Mouse (Mus musculus): ENCODE results near the gene Elovl6. TPM values are rescaled to one million over a fixed set of nuclear protein-coding genes. Genes with fewer than 3 reads are reported as not detected.

The Elovl6 gene
- polyA plus RNA-seq, 1 experiment from 2014 or later: 37.5 TPM

- no peaks in the 10 kb centered on the region for H3K36me3 ChIP-seq (replicated peaks)
- H3K27ac ChIP-seq: no peak overlapping the region
- no peaks in the 10 kb centered on the region for H3K27me3 ChIP-seq (replicated peaks)
- H3K4me3 ChIP-seq: no peak overlapping the region
- H3K9me3 ChIP-seq: no peaks in the 10 kb centered on the region
- no peak for ATAC-seq (replicated peaks)
- H3K4me1 ChIP-seq: no peaks in the 10 kb centered on the region
- no peak overlapping the region for H3K4me2 ChIP-seq
- H3K9ac ChIP-seq: no peak overlapping the region
- WGBS: 93% methylated on average over 11 of the region's 11 CpGs
Measured at GRCm38 (mm10) chr3:129657775-129658174, 125.6 kb downstream of the Elovl6 start.

GRCm38 (mm10) chr3:129658776-129659175 is 126.6 kb downstream of the Elovl6 start:
- Histone ChIP-seq H3K9ac (no peak overlapping the region), H3K27ac (no peak overlapping the region), H3K27me3 (replicated peaks) (no peaks in the 10 kb centered on the region), H3K9me3 (no peaks in the 10 kb centered on the region), H3K4me2 (no peak overlapping the region), H3K4me1 (no peaks in the 10 kb centered on the region), H3K4me3 (no peak overlapping the region), H3K36me3 (replicated peaks) (no peaks in the 10 kb centered on the region)
- 91% methylated on average over 7 of the region's 7 CpGs for WGBS
- no peak for ATAC-seq (replicated peaks)

- no peak for ATAC-seq (replicated peaks)
- WGBS: 90% methylated on average over 1 of the region's 2 CpGs
- no peaks in the 10 kb centered on the region for H3K27me3 ChIP-seq (replicated peaks)
Measured at GRCm38 (mm10) chr3:129663906-129664305, 131.8 kb downstream of the Elovl6 start.

GRCm38 (mm10) chr3:129675923-129676322 is 143.8 kb downstream of the Elovl6 start:
- H3K4me1 ChIP-seq: no peaks in the 10 kb centered on the region
- H3K4me2 ChIP-seq: no peak overlapping the region
- no peak overlapping the region for H3K4me3 ChIP-seq
- ATAC-seq (replicated peaks): no peak
- H3K27me3 ChIP-seq (replicated peaks): no peaks in the 10 kb centered on the region
- no peaks in the 10 kb centered on the region for H3K9me3 ChIP-seq
- H3K36me3 ChIP-seq (replicated peaks): no peaks in the 10 kb centered on the region
- no peak overlapping the region for H3K27ac ChIP-seq
- no peak overlapping the region for H3K9ac ChIP-seq
- WGBS: 93% methylated on average over 7 of the region's 7 CpGs

More at GRCm38 (mm10) chr3:129663906-129664305, 131.8 kb downstream of the Elovl6 start:
- Histone ChIP-seq H3K4me2 (no peak overlapping the region), H3K9ac (no peak overlapping the region), H3K9me3 (no peaks in the 10 kb centered on the region), H3K4me3 (no peak overlapping the region), H3K27ac (no peak overlapping the region), H3K36me3 (replicated peaks) (no peaks in the 10 kb centered on the region), H3K4me1 (no peaks in the 10 kb centered on the region)

DNA sequence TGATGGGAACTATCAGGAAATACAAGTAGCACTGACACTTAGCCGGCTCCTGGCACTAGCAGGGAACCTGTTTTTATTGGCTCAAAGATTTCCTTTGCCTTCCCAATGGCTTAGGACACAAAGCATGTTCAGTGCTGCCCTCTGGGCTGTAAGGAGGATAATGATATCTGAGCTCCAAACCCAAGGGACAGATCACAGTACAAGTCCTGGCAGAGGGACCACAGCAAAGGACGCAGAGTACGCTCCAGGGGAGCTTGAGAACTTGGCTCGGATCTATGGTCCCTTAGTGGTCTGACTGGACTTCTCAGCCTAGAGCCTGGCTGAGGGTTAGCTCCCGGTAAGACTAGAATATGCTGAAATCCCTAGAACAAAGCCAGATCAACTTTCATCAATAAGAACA is 148.1 kb downstream of the Elovl6 start:
- H3K4me2 ChIP-seq: no peak overlapping the region
- H3K27ac ChIP-seq: no peak overlapping the region
- no peaks in the 10 kb centered on the region for H3K9me3 ChIP-seq
- H3K9ac ChIP-seq: no peak overlapping the region
- no peaks in the 10 kb centered on the region for H3K36me3 ChIP-seq (replicated peaks)
- no peaks in the 10 kb centered on the region for H3K27me3 ChIP-seq (replicated peaks)
- H3K4me3 ChIP-seq: no peak overlapping the region
- no peak for ATAC-seq (replicated peaks)
- H3K4me1 ChIP-seq: no peaks in the 10 kb centered on the region
- WGBS: 66% methylated on average over 5 of the region's 5 CpGs

DNA sequence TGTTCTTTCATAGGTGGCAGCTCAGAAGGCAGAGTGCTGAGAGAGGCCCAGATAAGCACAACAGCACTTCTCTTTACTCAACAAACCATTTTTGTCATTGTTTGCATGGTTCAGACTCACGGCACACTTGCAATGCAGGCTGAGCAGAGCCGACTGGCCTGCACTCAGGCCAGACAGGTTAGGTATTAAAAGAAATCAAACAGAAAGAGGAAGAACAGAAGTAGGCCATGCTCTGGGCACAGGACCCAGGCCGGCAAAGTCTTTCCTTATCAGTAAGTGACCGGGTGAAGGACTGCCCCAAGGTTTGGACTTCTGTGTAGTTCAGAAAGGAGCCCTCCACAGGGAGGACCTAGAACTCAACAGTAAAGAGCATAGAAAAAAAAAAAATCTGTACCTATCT is 149.7 kb downstream of the Elovl6 start:
- H3K27ac ChIP-seq: no peak overlapping the region
- H3K27me3 ChIP-seq (replicated peaks): no peaks in the 10 kb centered on the region
- no peaks in the 10 kb centered on the region for H3K9me3 ChIP-seq
- H3K4me1 ChIP-seq: no peaks in the 10 kb centered on the region
- H3K9ac ChIP-seq: no peak overlapping the region
- H3K36me3 ChIP-seq (replicated peaks): no peaks in the 10 kb centered on the region
- WGBS: 97% methylated on average over 4 of the region's 4 CpGs
- H3K4me3 ChIP-seq: no peak overlapping the region
- H3K4me2 ChIP-seq: no peak overlapping the region
- no peak for ATAC-seq (replicated peaks)

GRCm38 (mm10) chr3:129682389-129682788 is 150.2 kb downstream of the Elovl6 start:
- Histone ChIP-seq H3K4me1 (no peaks in the 10 kb centered on the region), H3K9me3 (no peaks in the 10 kb centered on the region), H3K4me2 (no peak overlapping the region), H3K9ac (no peak overlapping the region), H3K27me3 (replicated peaks) (no peaks in the 10 kb centered on the region), H3K36me3 (replicated peaks) (no peaks in the 10 kb centered on the region), H3K27ac (no peak overlapping the region), H3K4me3 (no peak overlapping the region)
- 86% methylated on average over 10 of the region's 10 CpGs for WGBS
- ATAC-seq (replicated peaks): no peak

GRCm38 (mm10) chr3:129683060-129683679 is 151.0 kb downstream of the Elovl6 start:
- H3K9ac ChIP-seq: no peak overlapping the region
- H3K27me3 ChIP-seq (replicated peaks): no peaks in the 10 kb centered on the region
- H3K36me3 ChIP-seq (replicated peaks): no peaks in the 10 kb centered on the region
- no peak for ATAC-seq (replicated peaks)
- H3K9me3 ChIP-seq: no peaks in the 10 kb centered on the region
- no peaks in the 10 kb centered on the region for H3K4me1 ChIP-seq
- no peak overlapping the region for H3K27ac ChIP-seq
- H3K4me2 ChIP-seq: no peak overlapping the region
- no peak overlapping the region for H3K4me3 ChIP-seq
- WGBS: 93% methylated on average over 10 of the region's 10 CpGs

DNA sequence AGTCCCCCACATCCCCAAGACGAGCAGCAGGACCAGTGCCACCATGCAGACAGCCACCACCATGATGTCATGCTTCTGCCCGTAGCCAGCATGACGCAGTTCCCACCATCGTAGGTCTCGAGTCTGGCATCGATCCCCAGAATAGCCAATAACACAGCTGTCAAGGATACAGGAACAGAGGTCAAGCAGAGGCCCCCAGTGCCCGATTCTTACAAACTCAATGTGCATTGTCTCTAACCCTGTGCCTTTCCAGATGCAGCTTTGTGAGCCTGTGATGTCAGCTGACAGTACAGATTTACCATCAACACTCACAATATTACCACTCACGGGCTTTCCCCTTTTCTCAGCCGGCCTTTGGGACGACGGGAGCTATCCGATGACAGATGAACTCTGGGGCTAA is 154.0 kb downstream of the Elovl6 start:
- WGBS: 87% methylated on average over 12 of the region's 12 CpGs
- no peak for ATAC-seq (replicated peaks)

GRCm38 (mm10) chr3:129686698-129687333 is 154.7 kb downstream of the Elovl6 start:
- Histone ChIP-seq H3K4me3 (no peak overlapping the region), H3K27ac (no peak overlapping the region), H3K9me3 (no peaks in the 10 kb centered on the region), H3K36me3 (replicated peaks) (no peaks in the 10 kb centered on the region), H3K4me1 (no peaks in the 10 kb centered on the region), H3K4me2 (no peak overlapping the region), H3K9ac (no peak overlapping the region), H3K27me3 (replicated peaks) (no peaks in the 10 kb centered on the region)
- ATAC-seq (replicated peaks): peak; percentile 63; the same call in 1 of the 2 replicates
- WGBS: 63% methylated on average over 8 of the region's 8 CpGs

More for the DNA sequence above, 154.0 kb downstream of the Elovl6 start:
- Histone ChIP-seq H3K4me2 (no peak overlapping the region), H3K4me1 (no peaks in the 10 kb centered on the region), H3K27me3 (replicated peaks) (no peaks in the 10 kb centered on the region), H3K9me3 (no peaks in the 10 kb centered on the region), H3K27ac (no peak overlapping the region), H3K36me3 (replicated peaks) (no peaks in the 10 kb centered on the region), H3K4me3 (no peak overlapping the region), H3K9ac (no peak overlapping the region)

- H3K27me3 ChIP-seq (replicated peaks): no peaks in the 10 kb centered on the region
- no peaks in the 10 kb centered on the region for H3K4me1 ChIP-seq
- no peak overlapping the region for H3K9ac ChIP-seq
- 77% methylated on average over 5 of the region's 5 CpGs for WGBS
- no peak overlapping the region for H3K4me2 ChIP-seq
- H3K27ac ChIP-seq: no peak overlapping the region
- no peak for ATAC-seq (replicated peaks)
- no peaks in the 10 kb centered on the region for H3K36me3 ChIP-seq (replicated peaks)
- no peaks in the 10 kb centered on the region for H3K9me3 ChIP-seq
- no peak overlapping the region for H3K4me3 ChIP-seq
Measured at GRCm38 (mm10) chr3:129687429-129687828, 155.3 kb downstream of the Elovl6 start.

All from midbrain, embryonic 15.5 days (tissue).